Mouse (Mus musculus): Measurements from ENCODE around the gene Ufc1. TPM values are rescaled to one million over a fixed set of nuclear protein-coding genes. Genes with fewer than 3 reads are reported as not detected.

Ufc1 gene
- polyA plus RNA-seq, 1 experiment from 2014 or later, result 99.7 TPM

- Histone ChIP-seq H3K9ac (no peak overlapping the region), H3K36me3 (replicated peaks) (peaks cover 34% of the 10 kb centered on the region; the same call in 1 of the 2 replicates), H3K9me3 (no peaks in the 10 kb centered on the region), H3K4me1 (peaks cover 49% of the 10 kb centered on the region), H3K27ac (no peak overlapping the region), H3K27me3 (replicated peaks) (no peaks in the 10 kb centered on the region), H3K4me2 (no peak overlapping the region), H3K4me3 (no peak overlapping the region)
- no peak for ATAC-seq (replicated peaks)
- 90% methylated on average over 15 of the region's 15 CpGs for WGBS
Measured at GRCm38 (mm10) chr1:171284491-171284890, 10.3 kb downstream of the Ufc1 start.

GRCm38 (mm10) chr1:171283188-171284160, 11.3 kb downstream of the Ufc1 start:
- H3K27me3 ChIP-seq (replicated peaks), result no peaks in the 10 kb centered on the region

GRCm38 (mm10) chr1:171282086-171282805, 12.6 kb downstream of the Ufc1 start:
- Histone ChIP-seq H3K27ac (no peak overlapping the region), H3K4me2 (no peak overlapping the region), H3K4me3 (peak overlapping the region; percentile 69; the same call in 1 of the 2 replicates), H3K36me3 (replicated peaks) (peaks cover 35% of the 10 kb centered on the region; the same call in 1 of the 2 replicates), H3K27me3 (replicated peaks) (no peaks in the 10 kb centered on the region), H3K9me3 (no peaks in the 10 kb centered on the region), H3K4me1 (peaks cover 41% of the 10 kb centered on the region), H3K9ac (no peak overlapping the region)
- ATAC-seq (replicated peaks), result no peak
- 80% methylated on average over 18 of the region's 18 CpGs for WGBS

More at GRCm38 (mm10) chr1:171283188-171284160, 11.3 kb downstream of the Ufc1 start:
- ATAC-seq (replicated peaks), result no peak
- 95% methylated on average over 18 of the region's 18 CpGs for WGBS
- Histone ChIP-seq H3K36me3 (replicated peaks) (peaks cover 31% of the 10 kb centered on the region; the same call in 1 of the 2 replicates), H3K9ac (no peak overlapping the region), H3K4me2 (no peak overlapping the region), H3K9me3 (no peaks in the 10 kb centered on the region), H3K4me1 (peaks cover 47% of the 10 kb centered on the region), H3K27ac (no peak overlapping the region), H3K4me3 (no peak overlapping the region)

GRCm38 (mm10) chr1:171281528-171281923, 13.3 kb downstream of the Ufc1 start:
- Histone ChIP-seq H3K27me3 (replicated peaks) (no peaks in the 10 kb centered on the region), H3K9me3 (no peaks in the 10 kb centered on the region), H3K4me2 (peak overlapping the region; percentile 79), H3K4me3 (peak overlapping the region; percentile 69), H3K9ac (no peak overlapping the region; the same call in 1 of the 2 replicates), H3K36me3 (replicated peaks) (peaks cover 38% of the 10 kb centered on the region; the same call in 1 of the 2 replicates), H3K4me1 (peaks cover 37% of the 10 kb centered on the region), H3K27ac (peak overlapping the region; percentile 75)
- WGBS, result under 1% methylated on average over 10 of the region's 10 CpGs
- peak; percentile 43 for ATAC-seq (replicated peaks)

- Histone ChIP-seq H3K27ac (peak within 1 kb of the TSS; percentile 75), H3K4me1 (peaks cover 31% of the 10 kb centered on the region), H3K4me2 (peak within 1 kb of the TSS; percentile 79), H3K9me3 (no peaks in the 10 kb centered on the region), H3K4me3 (peak within 1 kb of the TSS; percentile 69), H3K36me3 (replicated peaks) (peaks cover 39% of the 10 kb centered on the region), H3K9ac (peak within 1 kb of the TSS; percentile 63), H3K27me3 (replicated peaks) (no peaks in the 10 kb centered on the region)
- ATAC-seq (replicated peaks), result peak; percentile 97
- WGBS, result under 1% methylated on average over 26 of the region's 26 CpGs
Measured at GRCm38 (mm10) chr1:171280916-171281527, 13.8 kb downstream of the Ufc1 start, which contains the start of gene Ppox. Gene Ppox, minus strand, starts transcription at chr1:171281186.

GRCm38 (mm10) chr1:171280250-171280915, 14.4 kb downstream of the Ufc1 start:
- H3K9ac ChIP-seq, result peak overlapping the region; percentile 63
- 2% methylated on average over 25 of the region's 25 CpGs for WGBS
- peaks cover 44% of the 10 kb centered on the region for H3K36me3 ChIP-seq (replicated peaks)
- H3K4me3 ChIP-seq, result peak overlapping the region; percentile 69
- peak; percentile 40 for ATAC-seq (replicated peaks)
- no peaks in the 10 kb centered on the region for H3K9me3 ChIP-seq
- H3K4me1 ChIP-seq, result peaks cover 25% of the 10 kb centered on the region
- peak overlapping the region; percentile 79 for H3K4me2 ChIP-seq
- H3K27ac ChIP-seq, result peak overlapping the region; percentile 35; the same call in 1 of the 2 replicates
- H3K27me3 ChIP-seq (replicated peaks), result no peaks in the 10 kb centered on the region

- H3K27me3 ChIP-seq (replicated peaks), result no peaks in the 10 kb centered on the region
- no peak for ATAC-seq (replicated peaks)
- no peaks in the 10 kb centered on the region for H3K9me3 ChIP-seq
- H3K36me3 ChIP-seq (replicated peaks), result peaks cover 43% of the 10 kb centered on the region
- H3K9ac ChIP-seq, result peak overlapping the region; percentile 63; the same call in 1 of the 2 replicates
- H3K27ac ChIP-seq, result no peak overlapping the region
- H3K4me2 ChIP-seq, result peak overlapping the region; percentile 79
- peaks cover 23% of the 10 kb centered on the region for H3K4me1 ChIP-seq
- H3K4me3 ChIP-seq, result peak overlapping the region; percentile 69
- 61% methylated on average over 5 of the region's 5 CpGs for WGBS
Measured at GRCm38 (mm10) chr1:171279721-171280120, 15.1 kb downstream of the Ufc1 start.

- Histone ChIP-seq H3K9me3 (no peaks in the 10 kb centered on the region), H3K4me1 (peaks cover 23% of the 10 kb centered on the region), H3K27ac (no peak overlapping the region), H3K4me3 (no peak overlapping the region), H3K9ac (no peak overlapping the region), H3K4me2 (no peak overlapping the region), H3K36me3 (replicated peaks) (peaks cover 43% of the 10 kb centered on the region), H3K27me3 (replicated peaks) (no peaks in the 10 kb centered on the region)
- WGBS, result 92% methylated on average over 14 of the region's 14 CpGs
- no peak for ATAC-seq (replicated peaks)
Measured at GRCm38 (mm10) chr1:171279012-171279705, 15.7 kb downstream of the Ufc1 start.

- H3K4me1 ChIP-seq, result peaks cover 23% of the 10 kb centered on the region
- H3K9me3 ChIP-seq, result no peaks in the 10 kb centered on the region
- no peak for ATAC-seq (replicated peaks)
- H3K9ac ChIP-seq, result no peak overlapping the region
- no peak overlapping the region for H3K4me3 ChIP-seq
- 97% methylated on average over 8 of the region's 8 CpGs for WGBS
- no peak overlapping the region for H3K4me2 ChIP-seq
- H3K27ac ChIP-seq, result no peak overlapping the region
- H3K36me3 ChIP-seq (replicated peaks), result peaks cover 45% of the 10 kb centered on the region
- H3K27me3 ChIP-seq (replicated peaks), result no peaks in the 10 kb centered on the region
Measured at GRCm38 (mm10) chr1:171278436-171278835, 16.4 kb downstream of the Ufc1 start.

GRCm38 (mm10) chr1:171277736-171278135, 17.1 kb downstream of the Ufc1 start:
- no peak overlapping the region for H3K9ac ChIP-seq
- no peak overlapping the region for H3K4me3 ChIP-seq
- peaks cover 45% of the 10 kb centered on the region for H3K36me3 ChIP-seq (replicated peaks)
- no peak for ATAC-seq (replicated peaks)
- H3K27ac ChIP-seq, result no peak overlapping the region
- no peak overlapping the region for H3K4me2 ChIP-seq
- peaks cover 23% of the 10 kb centered on the region for H3K4me1 ChIP-seq
- H3K27me3 ChIP-seq (replicated peaks), result no peaks in the 10 kb centered on the region
- no peaks in the 10 kb centered on the region for H3K9me3 ChIP-seq
- WGBS, result 87% methylated on average over 10 of the region's 10 CpGs
